Mouse (Mus musculus) c-Kit-positive CD71-positive TER-119-negative erythroid progenitor cells, embryonic 14.5 days (primary cell): ENCODE measurements around the gene Ankfn1.
A peak's percentile ranks its signal among the peaks of the same experiment; 100 is the strongest.

Experiments used
- DNase-seq: peaks from one replicate; pipeline ENCODE4 v3.0.0-alpha.2; 2013; ENCODE audit warnings: low read depth

Gene Ankfn1

GRCm38 (mm10) chr11:89777431-89777830, at the start of gene Ankfn1:
TSS of gene Ankfn1 (minus strand) at chr11:89777653.
- DNase-seq, result no peak

DNA sequence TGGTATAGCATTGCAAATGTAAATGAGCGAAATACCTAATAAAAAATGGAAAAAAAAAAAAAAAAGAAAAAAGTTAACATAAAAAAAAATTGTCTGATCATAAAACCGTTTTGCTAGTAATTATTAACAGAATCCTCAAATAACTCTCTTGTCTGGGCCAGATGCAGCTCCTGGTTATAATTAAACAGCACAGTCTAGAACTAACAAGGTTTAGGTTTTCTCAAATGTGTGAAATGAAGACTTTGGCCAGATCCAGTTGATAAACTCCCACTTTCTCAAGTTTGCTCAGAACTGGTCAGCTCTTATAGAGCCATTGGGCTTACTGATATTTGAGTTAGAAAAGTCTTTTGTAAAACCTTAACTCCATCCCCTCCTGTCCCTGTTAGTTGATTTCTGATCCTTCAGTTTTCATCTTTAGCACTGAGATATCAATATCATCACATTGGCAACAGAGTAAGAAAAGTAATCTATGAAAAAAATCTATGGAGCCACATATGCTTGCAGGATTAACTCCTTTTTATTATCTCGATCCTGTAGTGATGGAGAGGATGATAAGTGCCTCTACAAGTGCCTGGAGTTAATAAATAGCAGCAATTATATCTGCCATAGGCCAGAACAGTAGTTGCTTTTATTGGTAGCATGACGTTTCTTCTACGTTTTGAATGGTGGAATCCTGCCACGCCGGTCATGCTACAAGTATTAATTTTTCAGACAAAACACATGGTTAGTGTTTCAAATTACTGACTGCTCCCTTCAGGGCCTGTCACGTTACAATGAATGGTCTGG, 46.4 kb upstream of the Ankfn1 start:
- DNase-seq, result no peak

DNA sequence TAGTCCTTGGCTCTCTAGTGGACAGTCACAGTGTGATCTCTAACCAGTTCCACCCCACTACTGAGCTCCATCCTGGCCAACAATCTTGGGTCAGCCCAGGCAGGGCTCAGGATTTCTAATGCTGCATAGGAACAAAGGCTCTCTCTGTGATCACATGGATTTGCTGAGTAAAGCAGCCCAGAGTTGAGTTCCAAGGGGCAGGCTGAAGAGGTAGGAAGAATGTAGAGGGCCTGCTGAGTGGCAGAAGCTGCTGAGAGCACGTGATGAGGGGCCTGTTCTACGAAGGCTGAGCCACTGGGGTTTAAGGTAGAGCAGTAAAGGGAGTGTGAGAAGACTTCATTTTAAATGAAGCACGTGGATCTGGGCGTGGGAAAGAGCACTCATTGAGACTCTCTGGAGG, 41.1 kb upstream of the Ankfn1 start:
- no peak for DNase-seq

DNA sequence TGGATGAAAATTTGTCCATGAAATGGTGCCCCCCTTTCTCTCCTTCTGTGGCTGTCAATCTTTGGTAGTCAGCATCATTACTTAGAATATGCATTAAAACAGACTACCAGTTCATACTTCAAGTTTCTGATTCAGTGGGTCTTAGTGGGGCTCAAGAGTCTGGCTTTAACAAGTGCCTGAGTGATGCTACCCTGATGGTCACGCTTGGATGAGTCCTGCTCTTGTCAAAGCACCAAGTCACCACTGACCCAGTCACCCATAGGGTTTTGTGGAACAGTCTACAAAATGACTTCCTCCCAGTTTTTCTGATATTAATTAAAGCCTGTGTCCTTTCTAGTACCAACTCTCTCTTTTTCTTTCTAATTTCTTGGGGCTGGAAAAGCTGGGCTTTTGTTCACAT, 34.0 kb upstream of the Ankfn1 start:
- no peak for DNase-seq

DNA sequence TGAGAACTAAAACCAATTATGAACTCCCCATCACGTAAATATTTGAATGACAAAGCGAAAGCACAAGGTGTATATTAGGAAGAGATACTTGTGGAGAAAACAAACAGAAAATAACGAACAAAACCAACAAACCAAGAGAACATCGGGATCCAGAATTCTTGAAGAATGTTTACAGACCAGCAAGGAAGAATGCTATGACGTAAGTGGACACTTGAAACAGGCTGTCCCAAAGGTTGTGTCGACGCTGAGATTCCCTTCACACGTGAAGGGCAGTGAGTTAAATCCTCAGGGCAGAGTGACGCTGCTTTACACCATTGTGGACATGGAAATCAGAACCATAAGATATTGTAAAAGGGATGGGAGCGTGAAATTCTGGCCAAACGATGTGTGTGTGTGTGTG, 30.5 kb upstream of the Ankfn1 start:
- DNase-seq, result no peak

GRCm38 (mm10) chr11:89804822-89805221, 27.4 kb upstream of the Ankfn1 start:
- DNase-seq, result no peak

GRCm38 (mm10) chr11:89803974-89804373, 26.5 kb upstream of the Ankfn1 start:
- no peak for DNase-seq

GRCm38 (mm10) chr11:89792709-89793108, 15.3 kb upstream of the Ankfn1 start:
- DNase-seq, result no peak

GRCm38 (mm10) chr11:89776070-89776469, 1.4 kb downstream of the Ankfn1 start:
- no peak for DNase-seq

DNA sequence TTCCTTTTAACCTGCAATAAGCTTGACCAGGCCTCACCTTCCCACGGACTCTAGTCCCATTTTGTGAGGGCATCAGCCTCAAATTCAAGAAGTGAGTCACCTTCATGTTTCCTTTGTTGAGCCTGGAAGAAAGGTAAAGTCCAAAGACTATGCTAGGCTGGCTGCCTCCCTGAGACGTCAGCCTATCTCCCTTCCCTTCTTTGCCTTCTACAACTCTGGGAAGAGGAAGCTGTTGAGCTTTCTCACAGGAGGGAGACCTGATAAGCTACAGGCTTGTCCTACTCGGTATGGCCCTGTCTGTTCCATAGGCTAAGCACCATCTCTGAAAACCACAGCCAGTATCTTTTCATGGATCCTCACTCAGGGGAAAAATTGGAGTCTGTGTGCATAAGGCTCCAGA, 2.5 kb downstream of the Ankfn1 start:
- no peak for DNase-seq

GRCm38 (mm10) chr11:89772941-89773340, 4.5 kb downstream of the Ankfn1 start:
- DNase-seq, result no peak

GRCm38 (mm10) chr11:89765770-89766148, 11.7 kb downstream of the Ankfn1 start:
- DNase-seq, result no peak

DNA sequence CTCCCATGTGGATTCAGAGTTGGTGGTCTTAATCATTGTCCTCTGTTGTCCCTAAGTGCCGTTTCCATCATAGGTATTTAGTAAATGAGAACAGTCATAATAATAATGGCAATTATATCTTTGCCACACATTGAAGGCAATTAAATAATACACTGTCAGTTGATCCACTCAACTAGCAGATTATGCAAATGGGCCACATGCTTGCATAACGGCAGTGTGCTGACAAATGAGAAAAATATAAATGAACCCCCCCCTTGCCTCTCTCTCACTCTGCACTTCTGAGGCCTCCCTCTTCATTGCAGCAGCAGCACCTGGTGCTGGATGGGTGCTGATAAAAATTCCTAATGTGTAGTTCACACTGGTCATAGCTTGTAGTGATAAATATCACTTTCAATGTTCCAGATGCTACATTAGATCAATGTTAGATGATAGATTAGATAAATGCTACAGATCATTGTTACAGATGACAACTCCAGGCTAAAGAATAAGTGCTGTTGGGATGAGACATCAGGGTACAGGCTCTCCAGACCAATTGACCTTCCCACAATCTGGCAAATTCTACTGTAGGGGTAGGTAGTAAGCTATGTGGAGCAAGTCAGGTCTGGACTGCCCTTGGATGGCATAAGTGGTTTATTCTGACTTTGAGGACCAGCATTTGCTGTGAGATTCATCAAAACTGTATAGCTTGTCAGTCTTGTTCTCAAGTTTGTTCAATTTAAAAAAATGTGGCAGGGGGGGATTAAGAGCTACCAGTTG, 12.3 kb downstream of the Ankfn1 start:
- DNase-seq, result no peak

- DNase-seq, result no peak
Observed at GRCm38 (mm10) chr11:89733973-89734693, 43.3 kb downstream of the Ankfn1 start.

- no peak for DNase-seq
Observed at GRCm38 (mm10) chr11:89733526-89733925, 43.9 kb downstream of the Ankfn1 start.

DNA sequence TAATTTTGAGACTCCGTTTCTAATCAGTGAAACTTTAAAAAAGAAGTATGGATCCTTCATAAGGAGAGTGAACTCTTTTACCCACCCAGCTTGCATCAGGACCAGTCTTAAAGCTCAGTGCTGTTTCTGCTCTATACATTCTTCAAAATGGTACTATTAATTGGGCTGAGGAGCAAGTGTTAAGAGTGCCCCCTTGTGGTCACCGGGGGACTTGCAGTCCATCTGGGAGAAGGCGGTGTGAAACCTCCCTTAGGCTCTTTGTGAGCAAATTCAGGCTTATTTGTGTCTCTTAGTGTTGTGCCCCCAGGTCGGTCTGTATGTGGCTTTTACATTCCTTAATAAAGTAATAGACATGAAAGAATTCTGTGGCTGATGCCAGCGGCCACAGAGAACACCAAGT, 56.6 kb downstream of the Ankfn1 start:
- peak; percentile 5 for DNase-seq

DNA sequence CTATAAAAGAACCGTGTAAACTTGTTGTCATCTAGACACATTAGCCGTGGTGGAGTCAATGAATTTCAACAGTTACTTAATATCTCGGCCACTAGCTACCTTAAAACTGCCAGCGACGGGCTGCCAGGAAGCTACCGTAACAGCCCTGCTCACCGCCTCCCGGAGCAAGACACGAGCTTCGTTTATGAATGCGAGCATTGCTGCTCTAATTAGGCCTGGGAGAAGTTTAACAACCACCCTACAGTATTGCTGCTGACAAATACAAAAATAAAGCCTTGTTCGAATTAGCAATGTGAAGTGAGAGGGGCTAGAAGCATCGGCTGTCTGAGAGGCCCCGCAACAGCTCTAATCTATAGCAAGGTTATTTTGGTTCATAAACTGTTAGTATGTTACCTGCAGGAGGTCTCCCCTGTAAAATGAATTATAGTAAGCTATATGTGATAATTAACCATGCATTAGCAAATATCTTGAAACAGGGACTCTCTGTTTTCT, 58.9 kb downstream of the Ankfn1 start:
- DNase-seq, result no peak

GRCm38 (mm10) chr11:89716351-89716750, 61.1 kb downstream of the Ankfn1 start:
- no peak for DNase-seq

DNA sequence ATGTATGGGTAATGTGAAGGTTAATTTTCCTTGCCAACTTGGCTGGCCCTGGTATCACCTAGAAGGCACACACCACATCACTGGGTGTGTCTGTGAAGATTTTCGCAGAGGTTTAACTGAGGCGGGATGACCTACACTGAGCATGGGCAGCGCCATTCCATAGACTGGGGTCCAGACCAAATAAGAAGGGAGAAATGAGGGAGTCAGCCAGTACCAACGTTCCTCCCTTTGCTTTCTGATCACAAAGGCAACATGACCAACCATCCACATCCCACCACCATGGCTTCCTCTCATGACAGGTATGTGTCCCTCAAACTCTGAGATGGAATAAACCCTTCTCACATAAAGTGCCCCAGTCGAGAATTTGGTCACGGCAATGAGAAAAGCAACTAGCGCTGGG, 68.9 kb downstream of the Ankfn1 start:
- no peak for DNase-seq

GRCm38 (mm10) chr11:89696431-89697403, 80.7 kb downstream of the Ankfn1 start:
- no peak for DNase-seq

- DNase-seq, result no peak
Observed at GRCm38 (mm10) chr11:89693686-89694085, 83.8 kb downstream of the Ankfn1 start.
